Mouse (Mus musculus) liver, embryonic 14.5 days (tissue): ENCODE measurements around the gene St5.

ENCODE experiments used
- CTCF ChIP-seq: IDR thresholded peaks from 2 replicates; pipeline ENCODE4 v1.5.1; 2016; ENCODE audit warnings: antibody characterized with exemption, low read depth, control low read depth
- EP300 ChIP-seq: IDR thresholded peaks from 2 replicates; pipeline ENCODE4 v1.6.1; 2016; ENCODE audit warnings: antibody characterized with exemption, low read depth

DNA sequence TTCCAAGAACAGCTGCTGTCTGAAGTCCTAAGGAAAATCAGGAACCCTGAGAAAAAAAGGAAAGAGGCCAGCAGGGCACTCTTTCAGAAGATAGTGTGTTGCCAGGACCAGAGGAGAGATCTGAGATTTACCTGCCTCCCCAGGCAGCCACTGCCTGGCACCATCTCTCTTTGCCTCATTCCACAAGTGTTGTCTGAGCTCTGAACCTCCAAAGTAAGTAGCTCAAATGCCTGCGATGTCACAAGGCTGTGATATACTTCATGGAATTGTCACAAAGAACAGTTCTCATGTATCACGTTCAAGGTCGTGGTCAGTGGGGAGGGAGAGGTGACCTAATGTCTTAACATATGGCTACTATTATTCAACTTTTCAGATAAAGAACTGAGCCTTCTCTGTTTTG, 186.9 kb downstream of the St5 start:
- TF ChIP-seq CTCF = no peak
- TF ChIP-seq EP300 = no peak
